Mouse (Mus musculus) heart, adult 10 weeks (tissue): ENCODE measurements around the gene Rogdi. TPM values are rescaled to one million over a fixed set of nuclear protein-coding genes. Genes with fewer than 3 reads are reported as not detected.

Experiments
- polyA plus RNA-seq: library from polyadenylated mRNA; stranded (reverse); fragments of 350-450 nt; fragmentation: Illumina TruSeq; extraction: RNeasy Lipid Tissue Mini Kit (QIAGEN cat#74804); gene quantifications from one replicate; pipeline ENCODE4 v1.2.3, GENCODE M21; 2014; ENCODE audit warnings: low read depth, low replicate concordance

The Rogdi gene
- polyA plus RNA-seq: 35.0 TPM

GRCm38 (mm10) chr16:5013054-5013838 is at the start of gene Rogdi:
Gene Rogdi, minus strand, starts transcription at chr16:5013553.

GRCm38 (mm10) chr16:5049774-5050234 is 36.5 kb upstream of the Rogdi start, which contains the start of the genes Glyr1 and Ubn1:
Gene Glyr1, minus strand, starts transcription at chr16:5049863.
Gene Ubn1, plus strand, starts transcription at chr16:5050057.

GRCm38 (mm10) chr16:5007067-5007466 is 6.3 kb downstream of the Rogdi start, which contains the start of gene Smim22:
Gene Smim22, plus strand, starts transcription at chr16:5007288.

GRCm38 (mm10) chr16:4997553-4997952 is 15.8 kb downstream of the Rogdi start, which contains the start of gene Sept12:
Gene Sept12, minus strand, starts transcription at chr16:4997852.

GRCm38 (mm10) chr16:4963797-4964709 is 49.3 kb downstream of the Rogdi start, which contains the start of gene Anks3:
Gene Anks3, minus strand, starts transcription at chr16:4964205.

Other genes with a start within 250 kb of the Rogdi start
- 65.9 TPM for gene Cdip1, start 223.3 kb downstream of the Rogdi start, polyA plus RNA-seq
- gene 4930562C15Rik, start 178.1 kb downstream of the Rogdi start, polyA plus RNA-seq: not detected
- gene Ubald1, start 133.2 kb downstream of the Rogdi start, polyA plus RNA-seq: 29.5 TPM
- 173 TPM for gene Mgrn1, start 127.3 kb downstream of the Rogdi start, polyA plus RNA-seq
- gene Nudt16l1, start 74.8 kb downstream of the Rogdi start, polyA plus RNA-seq: 24.9 TPM
- 19.7 TPM for gene Anks3, start 49.3 kb downstream of the Rogdi start, polyA plus RNA-seq
- not detected for gene Sept12, start 15.7 kb downstream of the Rogdi start, polyA plus RNA-seq
- not detected for gene Smim22, start 6.3 kb downstream of the Rogdi start, polyA plus RNA-seq
- gene Glyr1, start 36.3 kb upstream of the Rogdi start, polyA plus RNA-seq: 52.6 TPM
- gene Ubn1, start 36.5 kb upstream of the Rogdi start, polyA plus RNA-seq: 20.4 TPM
- 4.8 TPM for gene Ppl, start 118.9 kb upstream of the Rogdi start, polyA plus RNA-seq
- 2.7 TPM for gene Sec14l5, start 133.6 kb upstream of the Rogdi start, polyA plus RNA-seq
- gene Nagpa, start 190.5 kb upstream of the Rogdi start, polyA plus RNA-seq: 15.2 TPM
- 9.1 TPM for gene AU021092, start 208.7 kb upstream of the Rogdi start, polyA plus RNA-seq
- 23.5 TPM for gene Alg1, start 220.1 kb upstream of the Rogdi start, polyA plus RNA-seq
- 14.2 TPM for gene Eef2kmt, start 242.4 kb upstream of the Rogdi start, polyA plus RNA-seq